Mouse (Mus musculus): ENCODE results near the gene Fli1. TPM values are rescaled to one million over a fixed set of nuclear protein-coding genes. Genes with fewer than 3 reads are reported as not detected.

The Fli1 gene
- polyA plus RNA-seq, 1 experiment from 2014 or later, result 3.6 TPM

DNA sequence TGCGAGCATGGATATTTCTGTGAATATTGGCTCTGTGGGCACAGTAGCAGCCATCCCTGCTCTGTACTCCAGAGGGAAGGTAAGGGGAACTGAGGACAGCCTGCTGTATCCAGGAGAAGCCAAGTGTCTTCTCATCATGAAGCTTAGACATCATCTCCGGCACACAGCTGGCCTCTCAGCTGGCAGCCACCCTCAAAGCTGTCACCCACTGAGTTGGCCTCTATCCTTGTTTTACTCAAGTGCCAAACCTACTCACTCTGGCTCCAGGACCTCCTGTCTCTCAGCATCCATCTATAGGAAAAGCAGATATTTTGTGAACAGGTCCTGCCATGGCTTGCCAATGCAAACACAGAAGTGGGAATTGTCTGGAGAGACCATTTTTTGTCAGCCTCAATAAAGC, 51.2 kb downstream of the Fli1 start:
- H3K9me3 ChIP-seq (ENCODE audit: control insufficient read depth, low read length), result no peaks in the 10 kb centered on the region
- no peaks in the 10 kb centered on the region for H3K36me3 ChIP-seq (ENCODE audit: control insufficient read depth, insufficient read depth, low read length)
- H3K27ac ChIP-seq (ENCODE audit: low read depth, low read length), result no peak overlapping the region
- no peak overlapping the region for H3K4me3 ChIP-seq (ENCODE audit: low read depth, low read length)
- no peaks in the 10 kb centered on the region for H3K4me1 ChIP-seq (ENCODE audit: control insufficient read depth, insufficient read depth, low read length)
- WGBS, result 96% methylated on average over 2 of the region's 2 CpGs
- H3K27me3 ChIP-seq (ENCODE audit: control insufficient read depth, insufficient read depth, low read length), result no peaks in the 10 kb centered on the region
- H3K9ac ChIP-seq (replicated peaks; ENCODE audit: low read depth, low read length), result no peak overlapping the region
- H3K4me2 ChIP-seq (ENCODE audit: low read depth, low read length), result no peak overlapping the region
- no peak for ATAC-seq (ENCODE audit: low read depth)

DNA sequence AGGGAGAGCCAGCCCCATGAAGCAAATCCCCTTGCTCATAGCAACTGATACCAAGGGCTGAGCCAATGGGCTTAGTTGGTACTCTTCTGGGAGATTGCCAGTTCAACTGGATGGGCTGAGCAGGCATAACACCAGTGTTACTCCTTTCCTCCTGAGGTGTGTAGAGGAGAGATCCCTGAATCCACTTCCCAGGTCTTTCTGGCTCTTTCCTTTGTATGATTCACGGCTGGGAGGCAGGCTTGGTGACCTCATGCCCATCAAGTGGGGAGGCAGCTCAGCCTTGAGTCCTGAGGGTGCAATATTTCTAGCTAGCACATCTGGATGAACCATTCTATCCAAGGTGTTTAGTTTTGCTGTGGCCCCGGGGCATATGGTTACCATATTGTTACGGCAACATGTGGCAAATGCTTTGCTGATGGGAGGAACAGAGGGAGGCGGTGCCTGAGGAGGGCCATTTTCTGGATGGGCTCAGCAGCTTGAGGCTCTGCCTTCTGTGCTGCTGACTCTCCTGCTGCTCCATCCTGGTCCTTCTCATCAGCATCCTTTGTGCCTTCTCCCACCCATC, 52.8 kb downstream of the Fli1 start:
- Histone ChIP-seq H3K9me3 (ENCODE audit: control insufficient read depth, low read length) (no peaks in the 10 kb centered on the region), H3K4me2 (ENCODE audit: low read depth, low read length) (no peak overlapping the region), H3K4me1 (ENCODE audit: control insufficient read depth, insufficient read depth, low read length) (no peaks in the 10 kb centered on the region), H3K4me3 (ENCODE audit: low read depth, low read length) (no peak overlapping the region), H3K27ac (ENCODE audit: low read depth, low read length) (no peak overlapping the region), H3K9ac (replicated peaks; ENCODE audit: low read depth, low read length) (no peak overlapping the region), H3K27me3 (ENCODE audit: control insufficient read depth, insufficient read depth, low read length) (no peaks in the 10 kb centered on the region), H3K36me3 (ENCODE audit: control insufficient read depth, insufficient read depth, low read length) (no peaks in the 10 kb centered on the region)
- ATAC-seq (ENCODE audit: low read depth), result no peak
- WGBS, result 72% methylated on average over 4 of the region's 4 CpGs

DNA sequence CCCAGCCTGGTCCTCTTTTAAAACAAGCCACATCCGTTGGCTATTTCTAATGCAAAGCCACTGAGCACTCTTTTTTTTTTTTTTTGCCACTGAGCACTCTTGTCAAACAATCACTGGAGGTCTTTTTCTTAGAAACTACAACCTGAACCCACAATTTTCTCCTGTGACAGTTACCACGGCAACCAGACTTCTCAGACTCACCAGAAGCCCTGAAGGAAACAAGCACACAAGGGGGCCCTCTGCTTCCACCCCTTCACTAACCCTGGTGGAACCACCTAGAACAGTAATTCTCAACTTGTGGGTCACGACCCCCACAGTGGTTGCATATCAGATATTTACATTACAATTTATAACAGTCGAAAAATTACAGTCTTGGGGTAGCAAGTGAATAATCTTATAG, 53.3 kb downstream of the Fli1 start:
- Histone ChIP-seq H3K4me3 (ENCODE audit: low read depth, low read length) (no peak overlapping the region), H3K9ac (replicated peaks; ENCODE audit: low read depth, low read length) (no peak overlapping the region), H3K4me1 (ENCODE audit: control insufficient read depth, insufficient read depth, low read length) (no peaks in the 10 kb centered on the region), H3K9me3 (ENCODE audit: control insufficient read depth, low read length) (no peaks in the 10 kb centered on the region), H3K36me3 (ENCODE audit: control insufficient read depth, insufficient read depth, low read length) (no peaks in the 10 kb centered on the region), H3K4me2 (ENCODE audit: low read depth, low read length) (no peak overlapping the region), H3K27me3 (ENCODE audit: control insufficient read depth, insufficient read depth, low read length) (no peaks in the 10 kb centered on the region), H3K27ac (ENCODE audit: low read depth, low read length) (no peak overlapping the region)
- ATAC-seq (ENCODE audit: low read depth), result no peak
- 66% methylated on average over 4 of the region's 4 CpGs for WGBS

DNA sequence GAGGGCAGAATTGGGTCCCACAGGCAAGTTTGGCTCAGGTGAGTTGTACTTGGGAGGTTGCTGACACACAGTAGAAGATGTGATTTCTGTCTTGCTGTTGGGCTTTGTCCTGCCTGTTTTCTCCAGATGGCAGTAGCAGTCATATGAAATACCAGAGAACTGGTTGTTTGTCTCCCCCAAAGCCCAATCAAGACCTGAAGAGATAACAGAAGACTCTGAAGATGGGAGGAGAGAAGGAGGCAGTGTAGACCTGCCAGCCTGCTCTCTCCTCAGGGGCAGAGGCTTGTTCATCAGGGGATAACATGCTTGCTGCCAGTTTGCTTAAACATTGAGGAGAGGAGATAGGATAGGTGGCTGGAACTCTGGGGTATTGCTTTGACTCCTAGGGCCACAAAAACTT, 54.0 kb downstream of the Fli1 start:
- no peak overlapping the region for H3K9ac ChIP-seq (replicated peaks; ENCODE audit: low read depth, low read length)
- no peak overlapping the region for H3K4me3 ChIP-seq (ENCODE audit: low read depth, low read length)
- H3K9me3 ChIP-seq (ENCODE audit: control insufficient read depth, low read length), result no peaks in the 10 kb centered on the region
- no peaks in the 10 kb centered on the region for H3K4me1 ChIP-seq (ENCODE audit: control insufficient read depth, insufficient read depth, low read length)
- H3K36me3 ChIP-seq (ENCODE audit: control insufficient read depth, insufficient read depth, low read length), result no peaks in the 10 kb centered on the region
- no peak overlapping the region for H3K27ac ChIP-seq (ENCODE audit: low read depth, low read length)
- ATAC-seq (ENCODE audit: low read depth), result no peak
- H3K4me2 ChIP-seq (ENCODE audit: low read depth, low read length), result no peak overlapping the region
- no peaks in the 10 kb centered on the region for H3K27me3 ChIP-seq (ENCODE audit: control insufficient read depth, insufficient read depth, low read length)

DNA sequence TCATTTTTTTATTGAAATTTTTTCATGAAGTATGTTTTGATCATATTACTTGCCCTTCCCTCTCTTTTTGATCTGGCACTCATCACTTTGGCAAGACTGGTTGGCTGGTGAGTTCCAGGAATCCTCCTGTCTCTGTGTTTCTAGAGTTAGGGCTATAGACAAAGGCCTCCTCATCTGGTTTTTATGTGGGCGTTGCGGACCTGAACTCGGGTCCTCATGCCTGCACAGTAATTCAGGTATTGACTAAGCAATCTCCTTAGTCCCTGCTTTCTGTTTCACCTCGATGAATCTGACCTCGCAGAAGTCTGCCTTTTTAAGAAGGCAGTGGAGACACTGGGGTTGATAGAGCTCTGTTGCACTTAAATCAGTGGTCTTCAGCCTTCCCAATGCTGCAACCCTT, 54.8 kb downstream of the Fli1 start:
- WGBS, result 95% methylated on average over 5 of the region's 5 CpGs
- Histone ChIP-seq H3K4me2 (ENCODE audit: low read depth, low read length) (no peak overlapping the region), H3K27ac (ENCODE audit: low read depth, low read length) (no peak overlapping the region), H3K9me3 (ENCODE audit: control insufficient read depth, low read length) (no peaks in the 10 kb centered on the region), H3K36me3 (ENCODE audit: control insufficient read depth, insufficient read depth, low read length) (no peaks in the 10 kb centered on the region), H3K4me3 (ENCODE audit: low read depth, low read length) (no peak overlapping the region), H3K9ac (replicated peaks; ENCODE audit: low read depth, low read length) (no peak overlapping the region), H3K4me1 (ENCODE audit: control insufficient read depth, insufficient read depth, low read length) (no peaks in the 10 kb centered on the region), H3K27me3 (ENCODE audit: control insufficient read depth, insufficient read depth, low read length) (no peaks in the 10 kb centered on the region)
- no peak for ATAC-seq (ENCODE audit: low read depth)

GRCm38 (mm10) chr9:32487401-32487800, 55.3 kb downstream of the Fli1 start:
- H3K4me1 ChIP-seq (ENCODE audit: control insufficient read depth, insufficient read depth, low read length), result no peaks in the 10 kb centered on the region
- no peak for ATAC-seq (ENCODE audit: low read depth)
- no peak overlapping the region for H3K4me2 ChIP-seq (ENCODE audit: low read depth, low read length)
- H3K36me3 ChIP-seq (ENCODE audit: control insufficient read depth, insufficient read depth, low read length), result no peaks in the 10 kb centered on the region
- H3K9ac ChIP-seq (replicated peaks; ENCODE audit: low read depth, low read length), result no peak overlapping the region
- H3K27me3 ChIP-seq (ENCODE audit: control insufficient read depth, insufficient read depth, low read length), result no peaks in the 10 kb centered on the region
- H3K4me3 ChIP-seq (ENCODE audit: low read depth, low read length), result no peak overlapping the region
- WGBS, result 82% methylated on average over 4 of the region's 4 CpGs
- H3K27ac ChIP-seq (ENCODE audit: low read depth, low read length), result no peak overlapping the region
- H3K9me3 ChIP-seq (ENCODE audit: control insufficient read depth, low read length), result no peaks in the 10 kb centered on the region

DNA sequence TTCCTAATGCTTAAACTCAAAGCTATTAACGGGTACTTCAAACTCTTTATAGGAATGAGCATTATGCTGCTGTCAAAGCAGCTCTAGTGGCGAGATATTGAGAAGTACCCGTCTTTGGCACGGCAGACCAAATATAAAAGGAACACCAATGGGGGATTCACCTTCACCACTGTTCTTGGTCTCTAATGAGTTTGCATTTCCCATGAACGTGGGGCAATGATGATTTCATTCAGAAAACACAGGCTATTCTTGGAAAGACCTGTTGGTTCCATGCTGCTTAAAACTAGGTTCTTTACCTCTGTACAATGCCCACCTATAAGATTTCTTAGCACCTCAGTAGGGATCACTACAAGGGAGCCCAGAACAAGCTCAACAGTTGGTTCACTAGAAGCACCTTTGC, 62.2 kb downstream of the Fli1 start:
- Histone ChIP-seq H3K36me3 (ENCODE audit: control insufficient read depth, insufficient read depth, low read length) (no peaks in the 10 kb centered on the region), H3K9me3 (ENCODE audit: control insufficient read depth, low read length) (no peaks in the 10 kb centered on the region), H3K4me1 (ENCODE audit: control insufficient read depth, insufficient read depth, low read length) (no peaks in the 10 kb centered on the region), H3K9ac (replicated peaks; ENCODE audit: low read depth, low read length) (no peak overlapping the region), H3K27me3 (ENCODE audit: control insufficient read depth, insufficient read depth, low read length) (no peaks in the 10 kb centered on the region), H3K27ac (ENCODE audit: low read depth, low read length) (no peak overlapping the region), H3K4me2 (ENCODE audit: low read depth, low read length) (no peak overlapping the region), H3K4me3 (ENCODE audit: low read depth, low read length) (no peak overlapping the region)
- no peak for ATAC-seq (ENCODE audit: low read depth)
- WGBS, result 88% methylated on average over 5 of the region's 5 CpGs

- Histone ChIP-seq H3K27me3 (ENCODE audit: control insufficient read depth, insufficient read depth, low read length) (no peaks in the 10 kb centered on the region), H3K27ac (ENCODE audit: low read depth, low read length) (no peak overlapping the region), H3K9me3 (ENCODE audit: control insufficient read depth, low read length) (no peaks in the 10 kb centered on the region), H3K36me3 (ENCODE audit: control insufficient read depth, insufficient read depth, low read length) (no peaks in the 10 kb centered on the region), H3K4me3 (ENCODE audit: low read depth, low read length) (no peak overlapping the region), H3K4me2 (ENCODE audit: low read depth, low read length) (no peak overlapping the region), H3K9ac (replicated peaks; ENCODE audit: low read depth, low read length) (no peak overlapping the region), H3K4me1 (ENCODE audit: control insufficient read depth, insufficient read depth, low read length) (no peaks in the 10 kb centered on the region)
- WGBS, result 78% methylated on average over 3 of the region's 3 CpGs
- no peak for ATAC-seq (ENCODE audit: low read depth)
Measured at GRCm38 (mm10) chr9:32478799-32479198, 63.9 kb downstream of the Fli1 start.

DNA sequence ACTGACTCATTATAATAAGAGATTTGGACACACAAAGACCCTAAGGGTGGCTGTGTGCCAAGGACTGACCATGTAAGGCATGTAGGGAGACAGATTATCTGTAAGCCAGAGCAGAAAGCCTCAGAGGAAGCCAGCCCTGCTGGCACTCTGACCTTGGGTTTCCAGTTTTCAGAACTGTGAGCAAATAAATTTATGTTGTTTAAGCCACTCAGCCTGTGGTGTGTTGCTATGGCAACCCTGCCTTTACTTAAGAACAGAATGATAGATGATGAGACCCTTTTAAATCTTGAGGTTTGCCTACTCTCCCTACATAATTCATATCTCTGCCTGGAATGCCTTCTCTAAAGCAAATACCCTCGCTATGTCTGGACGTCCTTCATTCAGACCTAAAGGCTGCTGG, 64.6 kb downstream of the Fli1 start:
- WGBS, result 31% methylated on average over 2 of the region's 2 CpGs
- no peak overlapping the region for H3K27ac ChIP-seq (ENCODE audit: low read depth, low read length)
- H3K9me3 ChIP-seq (ENCODE audit: control insufficient read depth, low read length), result no peaks in the 10 kb centered on the region
- H3K4me3 ChIP-seq (ENCODE audit: low read depth, low read length), result no peak overlapping the region
- no peak overlapping the region for H3K9ac ChIP-seq (replicated peaks; ENCODE audit: low read depth, low read length)
- no peaks in the 10 kb centered on the region for H3K27me3 ChIP-seq (ENCODE audit: control insufficient read depth, insufficient read depth, low read length)
- ATAC-seq (ENCODE audit: low read depth), result no peak
- no peaks in the 10 kb centered on the region for H3K36me3 ChIP-seq (ENCODE audit: control insufficient read depth, insufficient read depth, low read length)
- no peak overlapping the region for H3K4me2 ChIP-seq (ENCODE audit: low read depth, low read length)
- no peaks in the 10 kb centered on the region for H3K4me1 ChIP-seq (ENCODE audit: control insufficient read depth, insufficient read depth, low read length)

- Histone ChIP-seq H3K4me3 (ENCODE audit: low read depth, low read length) (no peak overlapping the region), H3K9ac (replicated peaks; ENCODE audit: low read depth, low read length) (no peak overlapping the region), H3K9me3 (ENCODE audit: control insufficient read depth, low read length) (no peaks in the 10 kb centered on the region), H3K27ac (ENCODE audit: low read depth, low read length) (no peak overlapping the region), H3K36me3 (ENCODE audit: control insufficient read depth, insufficient read depth, low read length) (no peaks in the 10 kb centered on the region), H3K27me3 (ENCODE audit: control insufficient read depth, insufficient read depth, low read length) (no peaks in the 10 kb centered on the region), H3K4me1 (ENCODE audit: control insufficient read depth, insufficient read depth, low read length) (no peaks in the 10 kb centered on the region), H3K4me2 (ENCODE audit: low read depth, low read length) (no peak overlapping the region)
- no peak for ATAC-seq (ENCODE audit: low read depth)
- WGBS, result 91% methylated on average over 10 of the region's 10 CpGs
Measured at GRCm38 (mm10) chr9:32476604-32477003, 66.1 kb downstream of the Fli1 start.

Measured in neural tube, embryonic 14.5 days (tissue).